Mouse (Mus musculus) bone marrow, adult 2 months (tissue): ENCODE data around the gene Pcyt2.

Experiments
- CTCF ChIP-seq: fragments of 200-500 bp; IDR thresholded peaks from 2 replicates; pipeline ENCODE4 v1.5.1; 2011; ENCODE audit warnings: low read length, control low read depth; ENCODE audit not compliant: control insufficient read depth, insufficient read depth
- POLR2A ChIP-seq: fragments of 200-500 bp; IDR thresholded peaks from 2 replicates; pipeline ENCODE4 v1.6.1; 2011; ENCODE audit warnings: low read depth, mild to moderate bottlenecking, control low read depth, low read length, borderline replicate concordance; ENCODE audit not compliant: control insufficient read depth

DNA sequence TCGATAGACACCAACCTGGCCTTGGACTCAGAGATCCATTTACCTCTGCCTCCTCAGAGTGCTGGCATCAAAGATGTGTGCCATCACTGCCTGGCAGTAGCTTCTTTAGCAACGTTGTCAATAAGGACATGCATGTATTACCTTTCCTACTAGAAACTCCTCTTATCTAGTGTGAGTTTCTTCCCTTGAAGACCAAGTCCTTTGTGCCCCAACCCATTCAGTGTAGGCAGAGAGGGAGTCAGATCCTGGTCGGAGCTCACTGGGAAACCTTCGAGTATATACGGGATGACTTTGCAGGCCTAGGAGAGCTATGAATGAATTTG is 43.5 kb downstream of the Pcyt2 start:
- TF ChIP-seq POLR2A (no peak), CTCF (no peak)
